Mouse (Mus musculus): ENCODE data around the gene Tyrobp.

The Tyrobp gene

GRCm38 (mm10) chr7:30429327-30429726, 15.8 kb downstream of the Tyrobp start:
- DNase-seq (ENCODE audit: low spot score): no peak

GRCm38 (mm10) chr7:30430191-30430590, 16.6 kb downstream of the Tyrobp start:
- DNase-seq (ENCODE audit: low spot score): no peak

DNA sequence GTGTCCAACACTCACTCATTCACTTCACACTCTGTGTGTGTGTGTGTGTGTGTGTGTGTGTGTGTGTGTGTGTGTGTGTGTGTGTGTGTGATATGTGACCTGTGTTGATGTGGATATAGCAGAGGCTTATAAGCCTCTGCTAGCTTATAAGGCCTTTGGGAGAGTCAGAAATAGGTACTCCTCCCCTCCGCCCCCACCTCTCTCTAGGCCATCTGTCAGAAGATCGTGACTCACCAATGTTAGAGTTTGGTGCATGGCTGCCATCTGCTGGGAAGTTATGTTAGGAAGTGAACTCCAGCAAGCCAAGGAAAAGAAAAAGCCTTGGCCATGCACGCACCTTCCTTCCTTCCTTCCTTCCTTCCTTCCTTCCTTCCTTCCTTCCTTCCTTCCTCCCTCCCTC, 18.2 kb downstream of the Tyrobp start:
- peak; percentile 77 for DNase-seq (ENCODE audit: low spot score)

DNA sequence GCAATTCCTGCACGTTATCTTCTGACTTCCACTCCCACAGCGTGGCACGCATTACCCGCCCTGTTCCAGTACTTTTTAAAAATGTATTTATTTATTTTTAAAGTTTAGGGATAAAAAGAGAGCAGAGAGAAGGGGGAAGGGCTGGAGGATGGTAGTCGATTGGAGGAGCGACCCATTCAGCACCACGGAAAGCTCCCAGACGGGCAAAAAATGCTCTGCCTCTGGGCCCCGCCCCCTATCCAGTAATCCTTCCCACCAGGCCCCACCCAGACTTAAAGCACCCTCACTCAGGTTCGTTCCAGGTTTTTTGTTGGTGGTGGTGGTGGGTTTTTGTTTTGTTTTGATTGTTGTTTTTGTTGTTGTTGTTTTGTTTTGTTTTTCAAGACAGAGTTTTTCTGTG, 20.7 kb downstream of the Tyrobp start:
- peak; percentile 48 for DNase-seq (ENCODE audit: low spot score)

- no peak for DNase-seq (ENCODE audit: low spot score)
Observed at GRCm38 (mm10) chr7:30434701-30435100, 21.1 kb downstream of the Tyrobp start.

GRCm38 (mm10) chr7:30435156-30435555, 21.6 kb downstream of the Tyrobp start:
- no peak for DNase-seq (ENCODE audit: low spot score)

GRCm38 (mm10) chr7:30436879-30437278, 23.3 kb downstream of the Tyrobp start:
- DNase-seq (ENCODE audit: low spot score): no peak

GRCm38 (mm10) chr7:30439734-30440133, 26.2 kb downstream of the Tyrobp start:
- DNase-seq (ENCODE audit: low spot score): no peak

- DNase-seq (ENCODE audit: low spot score): peak; percentile 64
Observed at GRCm38 (mm10) chr7:30440697-30441096, 27.1 kb downstream of the Tyrobp start.

DNA sequence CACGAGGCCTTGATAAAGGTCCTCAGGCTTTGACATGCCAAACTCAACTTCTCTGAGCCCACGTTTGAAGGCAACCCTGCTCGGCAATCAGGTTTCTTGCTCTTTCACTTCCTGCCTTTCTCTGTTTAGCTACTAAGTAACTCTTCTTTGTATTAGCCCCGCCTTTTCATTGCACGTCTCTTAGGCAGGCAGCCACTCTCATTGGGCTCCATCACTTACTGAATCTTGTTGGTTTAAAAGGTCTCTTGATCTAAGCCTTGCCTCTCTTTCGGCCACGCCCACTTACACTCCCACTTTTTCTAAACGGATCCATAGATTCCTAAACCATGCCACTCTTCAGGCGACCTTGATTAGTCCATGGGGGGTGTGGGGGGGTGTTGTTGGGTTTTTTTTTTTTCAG, 30.1 kb downstream of the Tyrobp start:
- DNase-seq (ENCODE audit: low spot score): no peak

GRCm38 (mm10) chr7:30444154-30444970, 30.8 kb downstream of the Tyrobp start:
- peak; percentile 73 for DNase-seq (ENCODE audit: low spot score)

- peak; percentile 66 for DNase-seq (ENCODE audit: low spot score)
Observed at GRCm38 (mm10) chr7:30444971-30445751, 31.6 kb downstream of the Tyrobp start, which contains the start of gene Aplp1. TSS of gene Aplp1 (minus strand) at chr7:30445535.

- no peak for DNase-seq (ENCODE audit: low spot score)
Observed at GRCm38 (mm10) chr7:30450241-30450640, 36.7 kb downstream of the Tyrobp start.

- DNase-seq (ENCODE audit: low spot score): no peak
Observed at GRCm38 (mm10) chr7:30453327-30453726, 39.8 kb downstream of the Tyrobp start.

- no peak for DNase-seq (ENCODE audit: low spot score)
Observed at GRCm38 (mm10) chr7:30453766-30454165, 40.2 kb downstream of the Tyrobp start.

- DNase-seq (ENCODE audit: low spot score): no peak
Observed at GRCm38 (mm10) chr7:30454259-30454658, 40.7 kb downstream of the Tyrobp start.

DNA sequence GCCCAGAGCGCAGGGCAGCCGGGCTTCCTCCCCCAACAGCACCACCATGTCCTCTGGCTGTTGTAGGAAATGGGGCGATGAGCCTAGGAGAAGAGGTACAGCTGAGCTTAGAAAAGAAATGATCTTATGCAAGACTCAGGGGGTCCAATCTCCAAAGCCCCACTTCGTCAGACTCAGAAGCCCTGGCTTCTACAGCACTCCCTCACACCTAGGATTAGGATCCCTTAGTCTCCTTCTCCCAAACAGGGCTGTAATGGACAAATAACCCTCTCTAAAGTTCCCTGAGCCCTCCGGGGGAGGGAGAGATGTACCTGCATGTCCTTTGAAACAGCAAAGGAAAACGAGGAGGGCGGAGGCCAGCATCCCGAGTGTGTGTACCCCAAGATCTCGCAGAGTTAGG, 42.9 kb downstream of the Tyrobp start:
- no peak for DNase-seq (ENCODE audit: low spot score)

DNA sequence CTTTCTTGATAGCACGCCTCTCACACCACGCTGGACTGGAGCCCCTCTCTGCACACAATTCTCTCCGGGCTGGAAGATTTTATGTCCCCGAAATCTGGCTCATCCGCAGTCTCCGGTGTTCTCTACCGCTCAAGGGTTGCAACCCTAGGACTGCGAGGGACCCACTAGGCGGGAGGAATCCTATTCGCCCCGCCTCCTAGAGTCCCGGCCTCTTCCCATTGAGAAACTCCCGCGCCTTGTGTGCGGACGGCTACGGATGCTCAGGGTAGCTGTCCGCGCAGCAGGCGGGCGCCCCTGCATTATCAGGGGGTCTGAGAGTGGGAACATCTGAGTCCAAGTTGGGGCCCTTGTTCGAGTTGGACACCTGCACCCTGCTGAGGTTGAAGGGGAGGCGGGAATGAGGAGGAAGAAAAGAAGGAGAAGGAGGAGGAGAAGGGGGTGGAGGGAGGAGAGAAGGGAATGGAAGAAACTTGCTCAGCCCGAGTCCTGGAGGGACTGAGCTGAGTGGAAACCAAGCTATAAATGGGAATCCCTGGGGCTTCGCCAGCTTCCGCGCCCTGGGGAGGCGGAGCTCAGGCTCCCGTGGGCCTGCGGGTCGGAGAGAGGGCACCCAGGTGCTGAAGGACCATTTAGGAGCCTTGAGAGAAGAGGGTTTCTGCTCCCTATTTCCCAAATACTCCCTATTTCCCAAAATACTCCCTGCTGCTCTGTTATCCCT, 43.5 kb downstream of the Tyrobp start:
- peak; percentile 41 for DNase-seq (ENCODE audit: low spot score)

GRCm38 (mm10) chr7:30457629-30458330, 44.2 kb downstream of the Tyrobp start, which contains the start of the genes Kirrel2 and Nphs1:
TSS of gene Kirrel2 (minus strand) at chr7:30457690.
TSS of gene Nphs1 (plus strand) at chr7:30458315.
- DNase-seq (ENCODE audit: low spot score): peak; percentile 67

DNA sequence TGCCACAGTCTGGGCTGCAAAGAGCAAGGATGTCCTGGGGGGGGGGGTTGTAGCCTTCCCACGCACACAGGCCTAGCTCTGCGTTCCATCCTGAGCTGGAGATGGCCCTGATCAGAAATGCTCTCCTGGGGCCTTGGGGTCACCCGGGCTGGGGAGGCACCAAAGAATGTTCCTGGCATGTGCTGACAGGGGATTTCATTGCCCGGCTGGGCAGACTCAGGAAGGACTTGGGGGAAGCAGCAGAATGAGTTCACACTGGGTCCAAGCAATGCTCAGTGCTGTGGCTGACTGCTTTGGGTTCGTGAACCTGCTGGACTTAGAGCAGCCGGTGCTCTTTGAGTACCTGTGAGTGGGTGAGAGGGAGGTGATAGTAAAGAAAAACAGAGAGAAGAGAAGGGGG, 45.9 kb downstream of the Tyrobp start:
- no peak for DNase-seq (ENCODE audit: low spot score)

- DNase-seq (ENCODE audit: low spot score): no peak
Observed at GRCm38 (mm10) chr7:30463568-30463967, 50.0 kb downstream of the Tyrobp start.

DNA sequence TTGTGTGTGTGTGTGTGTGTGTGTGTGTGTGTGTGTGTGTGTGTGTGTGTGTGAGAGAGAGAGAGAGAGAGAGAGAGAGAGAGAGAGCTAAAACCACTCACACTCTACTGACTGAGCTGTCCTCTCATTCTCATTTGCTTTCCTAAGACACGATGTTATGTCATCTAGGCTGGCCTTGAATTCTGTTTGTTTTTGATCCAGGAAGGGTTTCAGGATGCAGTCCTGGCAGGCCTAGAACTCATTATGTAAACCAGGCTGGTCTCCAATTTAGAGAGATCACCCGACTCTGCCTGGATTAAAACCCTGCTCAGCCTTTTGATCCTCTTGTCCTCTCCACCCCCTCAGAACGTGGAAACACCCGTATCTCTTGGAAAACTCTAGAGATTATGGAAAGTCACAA, 50.4 kb downstream of the Tyrobp start:
- DNase-seq (ENCODE audit: low spot score): no peak
